Mouse (Mus musculus): ENCODE measurements around the gene Xpnpep1.
A peak's percentile ranks its signal among the peaks of the same experiment; 100 is the strongest.

Xpnpep1 gene

DNA sequence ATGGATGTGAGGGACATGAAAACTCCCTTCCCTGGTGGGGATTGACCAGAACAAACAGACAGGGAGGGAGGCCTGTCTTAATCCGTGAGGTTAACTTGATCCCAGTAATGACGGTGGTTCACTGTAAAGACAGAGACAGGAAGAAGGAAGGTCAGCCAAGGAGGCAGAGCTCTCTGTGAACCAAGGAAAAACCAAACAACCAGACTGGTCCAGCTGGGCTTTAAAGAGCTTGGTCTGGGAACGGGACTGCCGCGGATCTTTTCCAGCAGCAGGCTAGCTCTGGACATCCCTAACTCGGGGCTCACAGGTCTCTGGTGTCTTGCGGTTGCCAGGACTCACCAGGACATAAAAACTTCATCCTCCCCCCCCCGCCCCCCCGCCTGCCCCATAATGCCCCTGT lies 26.5 kb upstream of the Xpnpep1 start:
- DNase-seq (ENCODE audit: low spot score), result no peak

DNA sequence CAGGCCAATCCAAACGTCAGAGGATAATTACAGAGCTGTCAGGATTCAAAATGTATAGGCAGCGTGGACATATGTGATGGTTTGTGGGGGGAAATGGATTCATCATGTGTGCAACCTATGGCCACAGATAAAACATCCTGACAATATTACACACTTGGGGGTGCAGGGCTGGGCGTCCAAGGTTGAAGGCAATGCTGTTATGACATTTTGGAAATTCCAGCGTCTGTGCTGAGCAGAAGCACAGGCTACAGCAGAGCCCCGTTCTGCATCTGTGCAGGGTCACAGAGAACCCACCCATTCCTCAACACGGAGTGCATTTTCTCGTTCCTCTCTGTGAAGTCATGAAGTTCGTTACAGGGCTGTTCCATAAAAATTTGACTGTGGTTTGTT lies 25.0 kb upstream of the Xpnpep1 start:
- no peak for DNase-seq (ENCODE audit: low spot score)

- no peak for DNase-seq (ENCODE audit: low spot score)
These were observed 24.4 kb upstream of the Xpnpep1 start for GRCm38 (mm10) chr19:53064292-53064971.

DNA sequence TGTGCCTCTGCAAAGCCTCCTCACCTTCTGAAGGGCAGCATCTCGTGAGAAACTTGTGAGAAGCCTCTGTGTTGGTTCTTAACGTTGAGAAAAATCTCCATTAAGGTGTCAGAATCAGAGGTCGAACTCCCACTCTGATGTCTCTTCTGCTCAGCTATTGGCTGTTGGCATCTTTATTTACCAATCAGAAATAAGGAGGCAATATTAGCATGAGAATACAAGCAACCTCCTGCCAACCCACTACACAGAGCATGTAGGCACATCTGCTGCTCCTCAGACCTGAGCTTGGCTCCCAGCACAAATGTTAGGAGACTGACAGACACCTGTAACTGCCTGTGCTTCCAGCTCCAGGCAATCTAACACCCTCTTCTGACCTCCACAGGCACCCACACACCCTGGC lies 22.0 kb upstream of the Xpnpep1 start:
- DNase-seq (ENCODE audit: low spot score), result no peak

DNA sequence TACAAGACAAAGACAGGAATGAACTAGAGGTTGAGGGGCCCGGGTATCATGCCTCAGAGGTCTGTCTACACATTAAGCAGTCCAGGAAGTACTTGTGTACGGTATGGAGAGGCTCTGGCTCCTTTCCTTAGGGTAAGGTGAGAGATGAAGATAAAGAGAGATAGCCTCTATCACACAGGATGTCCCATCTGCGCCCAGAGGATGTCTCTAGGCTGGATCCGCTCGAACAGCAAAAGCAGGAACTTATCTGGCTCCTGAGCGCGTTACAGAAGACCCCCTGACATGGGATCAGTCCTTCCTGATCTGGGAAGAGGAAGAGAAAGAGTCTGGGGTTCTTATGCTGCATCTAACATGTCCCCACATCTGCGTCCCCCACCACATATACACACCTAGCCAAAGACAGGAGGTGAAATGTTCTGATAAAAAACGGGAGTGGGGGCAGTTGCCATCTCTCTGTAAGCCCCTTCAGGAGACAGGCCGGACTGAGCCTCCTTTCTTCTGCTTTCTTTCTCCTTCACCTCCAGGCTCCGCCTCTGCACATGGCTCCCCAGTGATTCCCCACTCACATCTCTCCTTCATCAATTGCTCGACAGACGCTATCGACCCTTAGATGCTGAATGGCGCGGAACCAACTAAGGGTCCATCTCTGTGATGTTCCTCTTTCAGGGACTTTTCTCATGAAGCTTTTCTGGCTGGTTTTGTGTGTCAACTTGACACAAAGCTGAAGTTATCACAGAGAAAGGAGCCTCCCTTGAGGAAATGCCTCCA lies 19.5 kb upstream of the Xpnpep1 start:
- no peak for DNase-seq (ENCODE audit: low spot score)

DNA sequence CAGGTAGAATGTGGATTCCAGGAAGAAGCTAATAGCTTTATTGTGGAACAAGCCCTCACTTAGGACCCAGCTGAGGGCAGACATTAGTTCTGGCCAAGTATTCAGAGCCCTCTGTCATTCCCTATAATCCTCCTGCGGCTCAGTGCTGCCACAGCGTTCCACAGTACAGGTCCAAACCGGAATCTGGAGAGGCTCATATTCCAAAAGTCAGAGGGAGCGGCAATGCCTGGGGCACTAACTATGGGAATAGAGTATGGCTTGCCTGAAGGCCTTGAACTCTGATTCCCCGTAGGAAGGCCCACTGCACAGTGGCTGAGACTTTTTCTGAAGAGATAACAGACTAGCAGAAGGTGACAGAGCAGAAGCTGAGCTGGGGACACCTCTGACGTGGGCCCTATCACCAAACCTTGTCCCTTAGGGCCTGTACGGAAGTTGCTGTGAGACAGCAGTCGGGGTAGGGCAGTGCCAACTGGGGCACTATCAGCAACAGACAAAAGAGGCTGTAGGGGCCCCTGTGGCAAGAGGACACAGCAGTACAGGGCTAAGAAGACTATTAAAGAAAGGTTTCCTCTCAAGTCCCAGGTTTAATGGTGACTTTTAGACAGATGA lies 18.8 kb upstream of the Xpnpep1 start:
- DNase-seq (ENCODE audit: low spot score), result no peak

GRCm38 (mm10) chr19:53057980-53058725 lies 18.1 kb upstream of the Xpnpep1 start:
- no peak for DNase-seq (ENCODE audit: low spot score)

GRCm38 (mm10) chr19:53053355-53053754 lies 13.3 kb upstream of the Xpnpep1 start:
- no peak for DNase-seq (ENCODE audit: low spot score)

DNA sequence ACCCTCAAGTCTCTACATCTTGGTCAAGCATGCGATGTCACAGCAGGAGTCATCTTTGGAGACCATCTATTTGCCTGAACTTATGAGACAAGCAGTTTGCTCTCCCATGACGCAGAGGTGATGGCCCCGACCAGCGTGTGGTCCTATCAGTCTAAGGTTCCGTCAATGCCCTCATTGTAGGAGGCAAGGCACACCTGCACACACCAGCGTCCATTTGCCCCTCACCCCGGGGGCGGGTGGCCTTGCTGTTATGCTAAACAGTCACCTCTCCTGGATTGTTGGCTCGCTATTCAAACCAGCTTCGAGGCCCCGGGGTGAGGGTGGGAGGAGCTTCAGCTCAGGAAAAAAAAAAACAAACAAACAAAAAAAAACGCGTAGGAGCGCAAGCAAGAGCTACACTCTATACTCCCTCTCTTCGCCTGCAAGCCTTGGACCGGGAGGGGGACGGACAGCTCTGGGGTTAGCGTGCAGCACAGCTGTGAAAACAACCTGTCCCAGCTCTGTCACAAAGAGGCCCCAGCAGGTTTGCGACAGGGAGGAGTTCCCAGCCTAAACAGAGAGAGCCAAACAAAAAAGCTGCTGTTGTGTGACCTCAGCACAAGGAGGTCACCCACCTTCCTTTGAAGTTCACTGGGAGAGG lies 12.1 kb upstream of the Xpnpep1 start:
- no peak for DNase-seq (ENCODE audit: low spot score)

DNA sequence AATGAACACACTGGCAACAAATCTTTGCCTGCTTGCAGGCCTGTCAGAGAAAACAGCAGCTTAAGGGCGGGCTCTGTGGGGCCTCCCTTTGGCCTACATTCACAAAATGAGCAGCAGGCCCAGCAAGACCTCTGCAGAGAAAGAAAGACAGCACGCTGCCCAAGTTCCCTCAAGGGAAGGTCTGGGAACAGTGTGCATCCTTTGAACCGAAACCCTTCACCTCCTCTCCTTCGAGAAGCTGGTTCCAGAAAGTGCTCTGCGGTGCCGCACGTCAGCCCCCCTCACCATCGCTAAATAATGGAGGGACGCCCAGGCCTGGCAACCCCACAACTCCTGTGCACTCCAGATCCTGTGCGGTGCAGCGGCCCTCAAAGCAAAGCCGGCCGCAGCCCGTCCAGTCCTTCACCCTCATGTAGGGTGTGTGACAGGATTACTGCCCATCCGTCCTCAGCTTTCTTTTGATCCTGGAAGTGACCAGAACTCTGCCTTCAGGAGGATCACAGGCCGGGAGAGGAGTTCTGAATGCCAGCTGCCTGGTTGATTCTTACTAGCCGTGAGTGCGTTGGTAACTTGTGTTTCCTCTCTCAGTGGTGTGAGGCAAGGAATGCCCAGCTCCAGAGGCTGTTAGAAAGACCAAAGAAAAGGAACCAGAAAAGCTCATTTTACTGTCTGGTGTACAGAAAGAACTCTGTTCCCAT lies 11.4 kb upstream of the Xpnpep1 start:
- DNase-seq (ENCODE audit: low spot score), result no peak

GRCm38 (mm10) chr19:53050100-53050499 lies 10.1 kb upstream of the Xpnpep1 start:
- DNase-seq (ENCODE audit: low spot score), result no peak

DNA sequence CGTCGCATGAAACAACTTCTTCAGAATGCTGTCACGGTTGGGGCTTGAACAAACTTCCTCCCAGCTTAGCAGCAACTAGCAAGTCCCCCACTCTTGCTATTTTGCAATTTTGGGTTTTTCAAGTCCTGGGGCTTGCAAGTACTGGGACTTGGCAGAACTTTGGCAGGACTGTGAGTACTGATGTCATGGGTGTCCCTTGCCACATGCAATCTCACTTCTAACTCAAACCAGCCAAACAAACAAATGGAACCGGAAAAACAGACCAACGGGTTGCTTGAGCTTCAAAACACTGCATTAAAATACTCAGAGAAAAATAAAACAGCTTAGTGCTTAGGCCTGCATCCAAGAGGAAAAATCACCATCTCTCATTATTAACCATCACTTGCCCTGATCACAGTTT lies 7.2 kb upstream of the Xpnpep1 start:
- DNase-seq (ENCODE audit: low spot score), result no peak

DNA sequence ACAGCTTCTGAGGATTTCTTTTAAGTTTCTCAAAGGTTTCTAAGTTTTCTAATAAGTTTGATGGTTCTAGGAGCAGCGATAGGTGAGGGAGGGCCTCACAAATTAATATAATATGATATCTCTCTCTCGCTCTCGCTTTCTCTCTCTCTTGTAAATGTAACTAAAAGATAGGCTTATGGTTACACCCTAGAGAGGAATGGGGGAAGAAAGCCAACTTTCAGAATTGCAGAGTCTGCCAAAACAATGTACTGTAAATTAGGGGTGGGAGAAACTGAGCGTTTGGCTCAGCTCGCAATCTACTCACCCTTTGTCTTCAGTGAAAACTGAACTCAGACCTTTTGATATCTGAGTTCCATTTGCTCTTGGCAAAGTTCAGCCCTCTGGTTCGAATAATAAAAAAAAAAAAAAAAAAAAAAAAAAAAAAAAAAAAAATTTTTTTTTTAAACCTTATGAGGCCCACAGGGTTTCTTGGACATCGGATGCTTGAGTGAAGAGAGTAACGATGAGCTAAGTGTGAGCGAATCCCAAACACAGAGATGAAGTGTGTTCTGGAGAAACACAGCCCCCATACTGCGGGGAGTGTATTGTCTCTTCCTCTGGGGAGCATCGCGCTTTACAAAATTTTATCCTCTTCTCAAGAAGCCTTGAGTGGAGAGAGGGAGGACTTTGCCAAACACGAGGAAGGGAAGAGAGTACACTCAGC lies 3.6 kb upstream of the Xpnpep1 start:
- no peak for DNase-seq (ENCODE audit: low spot score)

- no peak for DNase-seq (ENCODE audit: low spot score)
These were observed 1.6 kb upstream of the Xpnpep1 start for GRCm38 (mm10) chr19:53041570-53041969.

GRCm38 (mm10) chr19:53041133-53041510 lies 1.1 kb upstream of the Xpnpep1 start:
- DNase-seq (ENCODE audit: low spot score), result no peak

- peak; percentile 45 for DNase-seq (ENCODE audit: low spot score)
These were observed 924 bp downstream of the Xpnpep1 start for GRCm38 (mm10) chr19:53039090-53039489.

GRCm38 (mm10) chr19:53038435-53038938 lies 1.5 kb downstream of the Xpnpep1 start:
- DNase-seq (ENCODE audit: low spot score), result peak; percentile 98

GRCm38 (mm10) chr19:53037925-53038419 lies 2.0 kb downstream of the Xpnpep1 start:
- DNase-seq (ENCODE audit: low spot score), result peak; percentile 36

DNA sequence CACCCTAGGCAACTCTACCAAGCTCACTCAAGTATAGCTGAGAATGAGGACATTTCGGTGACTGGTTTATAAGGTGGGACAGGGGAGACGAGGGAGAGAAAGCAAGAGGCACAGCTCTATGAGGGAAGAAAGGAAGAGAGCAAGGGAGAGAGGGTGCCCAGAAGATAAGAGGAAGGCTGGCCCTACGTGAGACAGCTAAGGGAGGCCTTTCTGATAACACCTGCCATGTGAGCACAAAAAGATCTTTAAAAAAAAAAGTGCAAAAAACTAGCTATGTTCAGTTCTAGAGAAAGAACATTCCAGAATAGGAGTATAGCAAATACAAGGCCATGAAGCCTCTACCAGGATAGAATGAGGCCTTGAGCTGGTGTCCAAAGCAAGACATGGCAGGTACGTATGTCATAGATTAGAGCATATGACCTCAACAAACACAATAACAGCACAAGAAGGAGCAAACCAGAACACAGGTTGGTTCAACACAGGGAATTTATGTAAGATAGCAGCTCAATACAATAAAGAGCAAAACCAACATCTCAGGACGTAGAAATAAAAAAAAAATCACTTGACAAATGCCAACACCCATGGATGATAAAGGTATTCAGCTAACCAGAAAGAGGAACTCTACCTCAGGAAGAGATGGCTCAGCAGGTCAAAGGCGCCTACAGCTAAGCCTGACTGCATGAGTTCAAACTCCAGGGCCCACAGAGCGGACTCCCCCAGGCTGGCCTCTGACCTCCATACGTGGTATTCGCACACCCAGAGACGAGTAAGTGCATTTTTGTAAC lies 6.7 kb downstream of the Xpnpep1 start:
- no peak for DNase-seq (ENCODE audit: low spot score)

- no peak for DNase-seq (ENCODE audit: low spot score)
These were observed 7.4 kb downstream of the Xpnpep1 start for GRCm38 (mm10) chr19:53032647-53033046.
